Mouse (Mus musculus) olfactory bulb, adult 2 months (tissue): ENCODE results near the gene Rps27l.

ENCODE experiments used
- CTCF ChIP-seq: fragments of 200-500 bp; IDR thresholded peaks from 2 replicates; pipeline ENCODE4 v1.5.1; 2012; ENCODE audit warnings: low read depth, mild to moderate bottlenecking, low read length, moderate library complexity; ENCODE audit not compliant: insufficient read depth
- POLR2A ChIP-seq: fragments of 200-500 bp; IDR thresholded peaks from 2 replicates; pipeline ENCODE4 v1.6.1; 2012; ENCODE audit warnings: mild to moderate bottlenecking, low read depth, low read length, moderate library complexity; ENCODE audit not compliant: insufficient read depth

DNA sequence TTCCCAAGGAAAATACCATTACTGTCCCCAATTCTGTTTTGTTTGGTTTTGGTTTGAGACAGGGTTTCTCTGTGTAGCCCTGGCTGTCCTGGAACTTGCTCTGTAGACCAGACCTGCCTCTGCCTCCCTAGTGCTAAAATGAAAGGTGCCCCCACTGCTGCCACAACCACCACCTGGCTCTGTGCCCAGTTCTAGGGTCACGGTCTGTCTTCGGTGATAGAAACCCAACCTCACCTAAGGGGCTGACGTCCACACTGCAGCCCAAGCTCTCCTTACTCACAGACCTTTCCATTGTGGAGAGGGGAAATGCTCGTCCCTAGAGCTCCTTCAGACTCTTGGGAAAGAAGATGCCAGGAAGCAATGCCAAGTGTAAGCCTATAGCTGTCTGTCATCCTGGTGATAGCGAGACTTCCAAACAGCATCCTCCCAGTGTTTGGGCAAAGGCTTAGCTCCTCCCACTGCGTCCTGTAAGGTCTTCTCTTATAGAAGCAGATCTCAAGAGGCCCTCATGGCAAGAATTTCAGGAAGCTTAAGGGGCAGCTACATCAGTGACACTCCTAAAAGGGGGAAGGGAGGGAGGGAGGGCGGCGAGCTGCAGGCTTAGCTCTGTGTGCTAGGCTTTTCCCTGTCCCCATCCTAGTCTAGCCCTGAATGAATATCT, 46.0 kb downstream of the Rps27l start:
- TF ChIP-seq CTCF: no peak
- TF ChIP-seq POLR2A: no peak
